Mouse (Mus musculus) ovary, postnatal 10 days (tissue): ENCODE results near the gene Tmem256.

Experiments used
- DNase-seq: peaks from one replicate; pipeline ENCODE4 v3.0.0; 2022; ENCODE audit warnings: low spot score

The Tmem256 gene

GRCm38 (mm10) chr11:69884240-69884639 is 45.9 kb downstream of the Tmem256 start:
- no peak for DNase-seq

- no peak for DNase-seq
Observed at GRCm38 (mm10) chr11:69884663-69885062, 46.3 kb downstream of the Tmem256 start.

DNA sequence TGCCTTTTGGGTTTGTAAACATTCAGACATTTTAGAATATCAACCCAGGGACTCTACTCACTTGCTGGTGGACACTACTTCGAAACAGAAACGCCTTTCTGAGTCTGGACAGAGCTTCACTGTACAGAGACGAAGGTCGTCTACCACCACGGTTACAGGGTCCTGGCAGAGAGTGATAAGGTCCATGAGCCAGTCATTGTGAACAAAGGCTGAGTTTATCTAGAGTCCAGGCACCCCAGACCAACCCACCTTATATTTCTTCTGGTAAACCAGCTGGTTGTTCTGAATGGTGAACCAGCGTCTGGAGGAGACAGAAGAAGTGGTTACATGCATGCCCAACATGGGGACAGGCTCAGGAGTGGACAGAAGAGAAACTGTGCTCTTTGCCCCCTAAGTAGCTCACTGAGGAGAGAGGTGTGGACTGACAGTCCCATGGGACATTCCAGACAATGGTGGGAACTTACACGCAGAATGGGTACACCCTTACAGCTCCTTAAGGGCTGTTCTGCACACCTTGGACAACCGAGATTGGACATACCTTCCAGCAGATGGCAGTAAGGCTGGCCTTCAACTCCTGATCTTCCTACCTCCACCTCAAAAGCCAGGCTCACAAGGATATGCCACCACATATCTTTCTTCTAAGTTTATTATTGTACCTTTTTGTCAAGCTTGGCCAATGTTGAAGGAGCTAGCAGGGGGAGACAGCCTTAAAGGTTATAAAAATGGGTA is 48.8 kb downstream of the Tmem256 start:
- no peak for DNase-seq
